Mouse (Mus musculus) myocyte (in vitro differentiated cells): Measurements from ENCODE around the gene Naa25. TPM values are rescaled to one million over a fixed set of nuclear protein-coding genes. Genes with fewer than 3 reads are reported as not detected.

Experiments used
- H3K27me3 ChIP-seq: one replicate; pipeline ENCODE4 v1.6.1; 2011; ENCODE audit not compliant: control insufficient read depth, insufficient read depth, insufficient read length
- H3K36me3 ChIP-seq: one replicate; pipeline ENCODE4 v1.6.1; 2011; ENCODE audit not compliant: control insufficient read depth, insufficient read depth
- H3K4me2 ChIP-seq: one replicate; pipeline ENCODE4 v1.6.1; 2011; ENCODE audit warnings: low read depth, control low read depth
- H3K4me3 ChIP-seq: one replicate; pipeline ENCODE4 v1.5.1; 2011; ENCODE audit warnings: mild to moderate bottlenecking, control low read depth, moderate library complexity
- H3K79me2 ChIP-seq: one replicate; pipeline ENCODE4 v1.6.1; 2011; ENCODE audit not compliant: control insufficient read depth, insufficient read depth
- H3ac ChIP-seq: one replicate; pipeline ENCODE4 v1.6.1; 2011; ENCODE audit not compliant: control insufficient read depth, insufficient read length
- CEBPB ChIP-seq: IDR thresholded peaks from 2 replicates; pipeline ENCODE4 v1.6.1; 2011; ENCODE audit warnings: mild to moderate bottlenecking, moderate library complexity; ENCODE audit not compliant: poor library complexity, insufficient read depth, severe bottlenecking
- E2F4 ChIP-seq: IDR thresholded peaks from one replicate; pipeline ENCODE4 v1.6.1; 2011; ENCODE audit warnings: mild to moderate bottlenecking, control low read depth, moderate library complexity; ENCODE audit not compliant: insufficient read depth
- MAX ChIP-seq: IDR thresholded peaks from one replicate; pipeline ENCODE4 v1.6.1; 2011; ENCODE audit warnings: low read depth, mild to moderate bottlenecking, control low read depth
- MYOD1 ChIP-seq, 3 experiments: IDR thresholded peaks; one replicate each; pipeline ENCODE4 v1.6.1; 2011; ENCODE audit warnings: control low read depth in 2 of 3, low read depth in 2 of 3, mild to moderate bottlenecking in 2 of 3, moderate library complexity in 1 of 3; ENCODE audit not compliant: insufficient read length in 2 of 3, control insufficient read depth in 1 of 3
- MYOG ChIP-seq, 3 experiments: IDR thresholded peaks; one replicate each; pipeline ENCODE4 v1.6.1; 2011; ENCODE audit warnings: control low read depth in 2 of 3, low read depth in 2 of 3, mild to moderate bottlenecking in 2 of 3; ENCODE audit not compliant: insufficient read length in 2 of 3, control insufficient read depth in 1 of 3, insufficient read depth in 1 of 3
- POLR2A ChIP-seq: IDR thresholded peaks from one replicate; pipeline ENCODE4 v1.6.1; 2011; ENCODE audit warnings: low read depth, mild to moderate bottlenecking, control low read depth, moderate library complexity; ENCODE audit not compliant: insufficient read length
- POLR2AphosphoS2 ChIP-seq: IDR thresholded peaks from one replicate; pipeline ENCODE4 v1.6.1; 2011; ENCODE audit warnings: low read depth, control low read depth; ENCODE audit not compliant: insufficient read length
- REST ChIP-seq: IDR thresholded peaks from one replicate; pipeline ENCODE4 v1.6.1; 2011; ENCODE audit warnings: mild to moderate bottlenecking, control low read depth, moderate library complexity; ENCODE audit not compliant: insufficient read depth, insufficient read length
- SRF ChIP-seq: IDR thresholded peaks from one replicate; pipeline ENCODE4 v1.6.1; 2011; ENCODE audit warnings: low read depth; ENCODE audit not compliant: control insufficient read depth, insufficient read length
- TCF12 ChIP-seq: IDR thresholded peaks from one replicate; pipeline ENCODE4 v1.6.1; 2011; ENCODE audit warnings: mild to moderate bottlenecking, control low read depth; ENCODE audit not compliant: poor library complexity, insufficient read depth, severe bottlenecking
- TCF3 ChIP-seq: IDR thresholded peaks from one replicate; pipeline ENCODE4 v1.6.1; 2011; ENCODE audit warnings: low read depth, control low read depth; ENCODE audit not compliant: insufficient read length
- USF1 ChIP-seq: IDR thresholded peaks from one replicate; pipeline ENCODE4 v1.6.1; 2011; ENCODE audit warnings: low read depth, mild to moderate bottlenecking, control low read depth, moderate library complexity
- polyA plus RNA-seq: library from polyadenylated mRNA; unstranded; fragments of >200 nt; fragmentation: generic; extraction: Trizol; gene quantifications from one replicate; pipeline ENCODE4 v1.2.1, GENCODE M21; 2012; ENCODE audit warnings: missing spikeins

Gene Naa25
- polyA plus RNA-seq, 1 experiment = 22.0 TPM

DNA sequence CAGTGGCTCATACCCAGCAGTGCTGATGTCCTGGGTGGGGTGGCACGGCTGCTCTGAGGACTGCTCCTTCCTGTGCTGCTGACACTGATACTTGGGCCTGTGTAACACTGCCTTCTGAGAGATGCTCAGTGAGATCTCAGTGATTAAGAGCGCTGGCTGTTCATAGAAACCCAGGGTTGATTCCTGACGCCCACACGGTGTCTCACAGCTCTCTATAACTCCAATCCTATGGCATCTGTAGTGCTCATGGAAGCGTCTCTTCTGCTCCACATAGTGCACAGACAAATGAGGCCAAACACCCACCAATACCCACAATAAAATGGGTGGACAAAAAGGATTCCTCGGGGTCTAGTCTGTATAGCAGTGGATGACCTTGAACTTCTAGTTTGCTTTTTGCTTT lies 25.1 kb downstream of the Naa25 start:
- TF ChIP-seq TCF12 (no peak), POLR2AphosphoS2 (no peak), MYOD1 (IDR thresholded peaks at IDR 0.05; ENCODE audit: control insufficient read depth in 1 of 3, insufficient read length in 2 of 3, low read depth in 2 of 3) (no peak), REST (no peak), CEBPB (no peak), E2F4 (no peak), MAX (no peak), USF1 (no peak), MYOG (IDR thresholded peaks at IDR 0.05; ENCODE audit: control insufficient read depth in 1 of 3, insufficient read depth in 1 of 3, insufficient read length in 2 of 3, low read depth in 2 of 3) (no peak), SRF (no peak), POLR2A (no peak), TCF3 (no peak)
- H3K4me2 ChIP-seq = no peak overlapping the region
- peaks cover 67% of the 10 kb centered on the region for H3K36me3 ChIP-seq
- no peak overlapping the region for H3K4me3 ChIP-seq
- H3ac ChIP-seq = no peak overlapping the region
- no peaks in the 10 kb centered on the region for H3K27me3 ChIP-seq
- H3K79me2 ChIP-seq = no peaks in the 10 kb centered on the region

DNA sequence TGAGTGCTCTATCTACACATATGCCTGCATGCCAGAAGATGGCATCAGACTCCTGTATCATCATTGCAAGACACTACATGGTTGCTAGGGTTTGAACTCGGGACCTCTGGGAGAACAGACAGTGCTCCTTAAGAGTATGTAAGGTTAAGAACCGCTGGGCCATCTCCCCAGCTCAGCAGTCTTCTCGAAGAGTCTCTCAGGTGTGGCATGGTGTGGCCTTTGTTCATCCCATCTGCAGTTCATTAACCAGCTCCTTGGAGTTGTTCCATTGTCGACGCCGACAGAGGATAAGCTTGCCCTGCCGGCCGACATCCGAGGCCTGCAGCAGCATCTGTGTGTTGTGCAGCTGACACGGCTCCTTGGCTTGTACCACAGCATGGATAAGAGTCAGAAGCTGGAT lies 25.6 kb downstream of the Naa25 start:
- Histone ChIP-seq H3K79me2 (no peaks in the 10 kb centered on the region), H3K4me2 (no peak overlapping the region), H3K4me3 (no peak overlapping the region), H3K36me3 (peaks cover 67% of the 10 kb centered on the region), H3ac (no peak overlapping the region), H3K27me3 (no peaks in the 10 kb centered on the region)
- TF ChIP-seq MAX (no peak), SRF (no peak), CEBPB (no peak), TCF12 (no peak), MYOD1 (IDR thresholded peaks at IDR 0.05; ENCODE audit: control insufficient read depth in 1 of 3, insufficient read length in 2 of 3, low read depth in 2 of 3) (no peak), REST (no peak), MYOG (IDR thresholded peaks at IDR 0.05; ENCODE audit: control insufficient read depth in 1 of 3, insufficient read depth in 1 of 3, insufficient read length in 2 of 3, low read depth in 2 of 3) (no peak), USF1 (no peak), TCF3 (no peak), POLR2A (no peak), POLR2AphosphoS2 (no peak), E2F4 (no peak)

DNA sequence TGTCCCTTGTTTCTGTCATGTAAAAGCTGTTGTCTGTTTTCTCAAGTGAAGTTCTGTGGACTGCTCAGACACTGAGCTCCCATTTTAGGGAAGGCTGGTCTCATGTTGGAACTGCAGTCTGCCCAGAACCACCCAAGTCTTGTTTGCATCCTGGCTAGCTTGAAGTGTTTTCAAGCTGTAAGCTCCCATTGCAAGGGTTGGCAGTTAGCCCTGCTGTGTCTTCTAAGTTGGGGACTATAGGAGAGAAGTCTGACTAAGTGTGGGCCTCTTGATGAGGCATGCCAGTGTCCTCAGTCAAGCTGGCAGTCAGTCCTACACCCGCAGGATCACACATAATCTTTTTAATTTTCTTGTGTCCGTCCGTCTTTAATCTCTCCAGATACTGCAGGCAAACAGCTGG lies 31.2 kb downstream of the Naa25 start:
- TF ChIP-seq CEBPB = no peak
- no peak for TF ChIP-seq USF1
- no peak for TF ChIP-seq SRF
- no peak for TF ChIP-seq E2F4
- no peak for TF ChIP-seq MYOG (IDR thresholded peaks at IDR 0.05; ENCODE audit: control insufficient read depth in 1 of 3, insufficient read depth in 1 of 3, insufficient read length in 2 of 3, low read depth in 2 of 3)
- no peak for TF ChIP-seq REST
- TF ChIP-seq POLR2AphosphoS2 = no peak
- TF ChIP-seq MYOD1 (IDR thresholded peaks at IDR 0.05; ENCODE audit: control insufficient read depth in 1 of 3, insufficient read length in 2 of 3, low read depth in 2 of 3) = no peak
- no peak for TF ChIP-seq TCF12
- no peak for TF ChIP-seq TCF3
- no peak for TF ChIP-seq POLR2A
- no peak for TF ChIP-seq MAX

GRCm38 (mm10) chr5:121438131-121438530 lies 40.4 kb downstream of the Naa25 start:
- Histone ChIP-seq H3K79me2 (no peaks in the 10 kb centered on the region), H3K4me3 (no peak overlapping the region), H3K4me2 (no peak overlapping the region), H3ac (no peak overlapping the region), H3K27me3 (no peaks in the 10 kb centered on the region), H3K36me3 (peaks cover 75% of the 10 kb centered on the region)
- TF ChIP-seq E2F4 (no peak), USF1 (no peak), TCF12 (no peak), MYOD1 (IDR thresholded peaks at IDR 0.05; ENCODE audit: control insufficient read depth in 1 of 3, insufficient read length in 2 of 3, low read depth in 2 of 3) (no peak), MAX (no peak), TCF3 (no peak), POLR2AphosphoS2 (no peak), CEBPB (no peak), REST (no peak), POLR2A (no peak), MYOG (IDR thresholded peaks at IDR 0.05; ENCODE audit: control insufficient read depth in 1 of 3, insufficient read depth in 1 of 3, insufficient read length in 2 of 3, low read depth in 2 of 3) (no peak), SRF (no peak)

More for the DNA sequence above, 31.2 kb downstream of the Naa25 start:
- no peaks in the 10 kb centered on the region for H3K27me3 ChIP-seq
- peaks cover 85% of the 10 kb centered on the region for H3K36me3 ChIP-seq
- H3K4me3 ChIP-seq = no peak overlapping the region
- H3ac ChIP-seq = no peak overlapping the region
- no peaks in the 10 kb centered on the region for H3K79me2 ChIP-seq
- H3K4me2 ChIP-seq = no peak overlapping the region
